Mouse (Mus musculus): ENCODE results near the gene Bmpr2. TPM values are rescaled to one million over a fixed set of nuclear protein-coding genes. Genes with fewer than 3 reads are reported as not detected.
"Not testable (repeated sequence)": the region's sequence is repeated elsewhere in the genome, so short reads cannot be mapped to it uniquely, and the experiment has no call there.

Gene Bmpr2
- 10 to 100 TPM; 82.8 to 99.5 (median 90.6) TPM for total RNA-seq (2022)

DNA sequence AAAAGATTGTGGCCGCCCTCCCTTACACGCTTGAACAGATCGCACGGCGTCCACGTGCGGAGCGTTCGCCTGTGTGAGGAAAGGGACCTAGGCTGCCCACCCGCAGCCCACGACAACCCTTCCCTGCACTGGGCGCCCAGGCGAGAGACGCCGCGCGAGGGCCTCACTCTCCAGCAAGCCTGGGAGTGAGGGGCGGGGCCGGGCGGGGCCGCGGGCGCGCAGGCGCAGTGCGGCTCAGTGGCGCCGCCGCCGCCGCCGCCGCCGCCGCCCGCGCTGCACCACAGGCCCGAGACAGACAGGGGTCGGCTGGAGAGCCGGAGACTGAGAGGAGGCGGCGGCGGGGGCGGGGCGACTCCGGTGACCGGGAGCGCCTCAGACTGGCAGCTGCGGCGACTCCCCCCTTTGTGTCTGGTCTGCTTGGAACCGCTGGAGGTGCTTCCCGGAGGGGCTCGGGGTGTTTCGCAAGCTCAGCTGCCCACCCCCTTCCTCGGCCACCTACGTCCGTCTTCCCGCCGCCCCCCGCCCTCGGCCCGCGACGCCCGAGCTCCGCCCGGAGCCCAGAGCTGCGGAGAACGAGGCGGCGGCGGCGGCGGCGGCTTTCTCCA lies at the start of gene Bmpr2:
Gene Bmpr2, plus strand, starts transcription at position 237 of the 605 bp plus-strand sequence.
- peak; percentile 69 to 87 for DNase-seq (ENCODE audit: low spot score in 2 of 2)

DNA sequence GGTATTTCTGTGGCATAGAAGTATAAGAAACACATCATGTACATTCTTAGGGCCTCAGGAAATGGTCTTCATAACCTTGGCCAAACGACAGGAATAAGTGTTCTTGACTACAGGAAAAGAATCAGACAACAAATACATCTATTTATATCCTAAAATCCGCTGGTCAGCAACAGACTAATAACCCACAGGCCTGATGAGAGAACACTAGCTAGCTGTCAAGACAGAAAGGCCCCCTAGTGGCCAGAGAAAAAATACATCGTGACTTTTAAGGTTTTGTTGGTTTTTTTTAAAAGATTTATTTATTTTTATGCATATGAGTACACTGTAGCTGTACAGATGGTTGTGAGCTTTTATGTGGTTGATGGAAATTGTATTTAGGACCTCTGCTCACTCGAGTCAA lies 43.3 kb upstream of the Bmpr2 start:
- no peak for DNase-seq (ENCODE audit: low spot score in 2 of 2)

DNA sequence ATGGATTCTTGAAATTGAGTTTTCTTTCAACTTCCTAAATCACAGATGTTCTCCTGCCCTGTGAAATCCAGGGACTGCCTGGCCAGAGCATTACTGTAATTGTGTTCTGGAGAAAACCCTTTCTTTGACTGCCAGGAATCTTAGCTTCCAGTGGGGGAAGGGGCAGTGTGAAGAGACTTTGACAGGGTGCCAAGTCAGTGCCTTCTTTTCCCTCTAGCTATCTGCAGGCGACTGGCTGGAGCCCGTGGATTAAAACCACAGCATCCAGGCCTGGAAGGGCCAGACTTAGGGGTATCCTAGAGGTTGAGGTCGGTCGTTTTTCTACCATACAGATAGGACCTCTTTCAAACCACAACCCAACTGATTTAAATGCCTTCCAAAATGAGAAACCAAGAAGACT lies 37.5 kb upstream of the Bmpr2 start:
- DNase-seq (ENCODE audit: low spot score in 2 of 2): no peak

DNA sequence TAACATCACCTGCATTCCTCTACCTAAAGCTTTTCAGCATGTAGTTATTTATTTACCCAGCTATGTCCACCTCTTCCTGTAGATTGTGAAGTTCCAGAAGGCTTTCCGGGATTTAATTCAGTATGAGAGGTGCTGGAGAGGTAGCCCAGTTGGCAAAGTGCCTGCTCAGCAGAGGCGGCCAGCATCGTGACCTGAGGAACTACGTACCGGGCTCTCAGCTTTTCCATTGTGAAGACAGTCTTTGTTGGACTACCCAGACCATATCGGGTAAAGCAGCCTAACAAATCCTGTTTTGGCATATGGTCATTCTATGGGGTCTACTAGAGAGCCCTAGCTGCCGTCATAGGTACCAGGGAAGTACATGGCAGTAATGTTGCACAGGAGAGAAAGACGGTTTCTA lies 33.1 kb upstream of the Bmpr2 start:
- no peak for DNase-seq (ENCODE audit: low spot score in 2 of 2)

DNA sequence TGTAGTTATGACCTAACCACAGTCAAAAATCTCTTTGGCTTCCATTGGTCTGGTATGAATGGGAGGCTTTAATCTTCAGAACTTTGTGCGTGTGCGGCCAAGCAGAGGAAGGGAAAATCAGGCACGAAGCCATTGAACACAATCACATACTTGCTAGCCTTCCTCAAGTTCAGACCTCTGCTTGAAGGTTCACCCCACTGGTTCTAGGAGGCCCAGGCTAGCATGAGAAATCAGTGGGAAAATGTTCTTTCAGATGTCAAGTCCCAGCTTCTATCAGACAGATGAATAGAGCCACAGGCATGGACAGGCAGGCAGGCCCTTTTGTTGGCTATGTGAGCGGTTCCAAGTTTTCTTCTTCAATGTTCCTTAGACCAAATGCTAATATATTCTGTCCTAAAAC lies 32.5 kb upstream of the Bmpr2 start:
- DNase-seq (ENCODE audit: low spot score in 2 of 2): no peak

DNA sequence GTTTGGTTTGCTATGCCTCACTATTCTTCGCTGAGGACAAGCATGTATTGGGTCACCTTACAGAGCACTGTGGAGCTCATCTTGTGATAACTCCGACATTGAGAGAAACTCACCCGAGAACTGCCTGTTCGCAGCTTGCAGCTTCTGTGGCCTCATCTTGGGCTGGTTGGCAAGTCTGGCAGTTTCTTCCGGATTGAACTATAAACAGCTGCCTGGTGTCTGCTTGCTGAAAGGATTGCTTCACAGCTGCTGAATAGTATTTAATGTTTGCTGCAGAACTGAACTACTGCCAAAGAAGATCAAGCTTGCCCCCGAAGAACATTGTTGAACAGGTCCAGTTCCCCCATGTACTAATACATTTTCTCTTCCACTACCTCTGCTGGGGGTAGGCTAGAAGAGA lies 29.1 kb upstream of the Bmpr2 start:
- no peak for DNase-seq (ENCODE audit: low spot score in 2 of 2)

DNA sequence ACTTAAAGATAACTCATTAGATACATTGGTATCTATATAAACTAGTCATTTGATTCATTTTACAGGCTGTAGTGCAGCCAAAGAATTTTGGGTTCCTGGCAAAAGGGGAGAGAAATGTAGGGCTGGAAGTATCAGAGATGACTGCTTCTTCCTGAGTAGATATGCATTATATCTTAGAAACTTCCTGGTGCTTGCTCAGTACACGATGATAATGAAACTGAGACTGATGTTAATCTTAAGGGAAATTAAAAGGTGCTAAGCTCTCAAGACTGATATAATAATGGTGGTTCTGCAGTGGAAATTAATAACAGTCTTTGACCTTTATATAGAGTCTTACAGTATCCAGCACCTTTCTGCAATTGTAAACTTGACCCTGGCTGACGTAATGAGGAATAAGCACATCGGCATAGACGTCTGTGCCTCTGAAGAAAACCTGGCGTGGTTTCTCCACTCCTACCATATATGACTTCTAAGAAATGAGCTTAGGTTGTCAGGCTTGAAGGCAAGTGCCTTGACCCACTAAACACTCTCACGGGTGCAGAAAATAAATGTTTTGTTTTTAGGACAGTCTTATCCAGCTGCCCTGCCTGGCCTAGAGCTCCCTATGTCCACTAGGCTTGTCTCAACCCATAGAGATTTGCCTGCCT lies 24.3 kb upstream of the Bmpr2 start:
- DNase-seq (ENCODE audit: low spot score in 2 of 2): no peak

DNA sequence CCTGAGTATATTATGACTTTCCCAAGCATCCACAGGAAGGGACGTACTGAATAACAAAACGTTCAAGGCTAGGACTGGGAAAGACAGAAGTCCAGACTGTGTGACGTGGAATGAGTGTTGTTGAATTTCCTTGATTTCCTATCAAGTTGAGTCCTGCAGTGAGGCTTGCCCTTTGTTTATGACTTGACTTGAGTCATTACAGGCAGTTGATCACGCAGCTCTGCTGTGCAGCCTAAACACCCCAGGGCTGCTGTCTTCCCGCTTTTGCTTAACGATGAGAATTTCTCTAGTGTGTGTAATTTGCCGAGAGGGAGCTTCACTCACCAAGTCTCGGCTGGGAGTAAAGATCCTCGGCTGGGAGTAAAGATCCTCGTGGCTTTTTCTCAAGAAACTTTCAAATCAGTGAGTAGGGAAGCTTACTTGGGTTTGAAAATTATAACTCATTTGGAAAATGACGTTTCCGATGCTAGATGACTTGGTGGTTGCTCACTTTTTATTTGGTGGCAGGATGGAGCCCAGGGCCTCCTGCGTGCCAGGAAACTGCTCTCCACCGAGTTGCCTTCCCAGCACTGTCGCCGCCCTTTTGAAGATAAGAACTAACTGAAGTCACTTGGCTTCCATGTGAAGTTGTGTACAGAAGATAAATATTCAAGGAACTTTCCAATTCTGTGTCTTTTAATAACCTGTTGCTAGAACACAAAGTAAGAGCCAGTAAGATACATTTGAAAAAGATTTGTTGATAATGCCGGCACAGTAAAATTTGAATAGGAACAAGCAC lies 23.4 kb upstream of the Bmpr2 start:
- DNase-seq (ENCODE audit: low spot score in 2 of 2): no peak

DNA sequence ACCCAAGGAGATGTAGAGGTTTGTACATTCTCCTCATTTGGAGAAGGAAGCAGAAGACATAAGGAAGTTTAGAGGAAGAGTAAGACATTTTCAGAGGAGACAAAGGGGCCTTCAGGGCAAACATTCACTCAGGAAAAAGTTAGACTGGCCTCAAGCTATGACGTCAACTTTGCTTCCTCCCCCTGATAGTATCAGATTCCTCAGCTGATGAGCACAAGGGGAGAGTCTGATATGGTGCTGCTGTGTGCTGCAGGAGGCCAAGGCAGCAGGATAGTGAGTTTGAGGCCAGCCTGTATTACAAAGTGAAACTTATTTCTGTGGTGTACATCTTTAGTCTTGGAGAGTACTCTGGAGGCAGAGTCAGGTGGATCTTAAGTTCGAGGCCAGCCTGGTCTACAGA lies 14.2 kb upstream of the Bmpr2 start:
- no peak for DNase-seq (ENCODE audit: low spot score in 2 of 2)

DNA sequence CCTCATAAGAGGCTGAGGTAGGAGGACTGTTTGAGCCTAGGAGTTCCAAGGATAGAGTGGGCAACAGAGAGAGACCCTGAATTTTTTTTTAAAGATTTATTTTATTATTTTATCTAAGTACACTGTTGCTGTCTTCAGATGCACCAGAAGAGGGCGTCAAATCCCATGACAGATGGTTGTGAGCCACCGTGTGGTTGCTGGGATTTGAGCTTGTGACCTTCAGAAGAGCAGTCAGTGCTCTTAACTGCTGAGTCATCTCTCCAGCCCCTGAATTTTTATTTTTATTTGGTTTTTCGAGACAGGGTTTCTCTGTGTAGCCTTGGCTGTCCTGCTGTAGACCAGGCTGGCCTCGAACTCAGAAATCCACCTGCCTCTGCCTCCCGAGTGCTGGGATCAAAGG lies 13.5 kb upstream of the Bmpr2 start:
- DNase-seq (ENCODE audit: low spot score in 2 of 2): not testable (repeated sequence)

DNA sequence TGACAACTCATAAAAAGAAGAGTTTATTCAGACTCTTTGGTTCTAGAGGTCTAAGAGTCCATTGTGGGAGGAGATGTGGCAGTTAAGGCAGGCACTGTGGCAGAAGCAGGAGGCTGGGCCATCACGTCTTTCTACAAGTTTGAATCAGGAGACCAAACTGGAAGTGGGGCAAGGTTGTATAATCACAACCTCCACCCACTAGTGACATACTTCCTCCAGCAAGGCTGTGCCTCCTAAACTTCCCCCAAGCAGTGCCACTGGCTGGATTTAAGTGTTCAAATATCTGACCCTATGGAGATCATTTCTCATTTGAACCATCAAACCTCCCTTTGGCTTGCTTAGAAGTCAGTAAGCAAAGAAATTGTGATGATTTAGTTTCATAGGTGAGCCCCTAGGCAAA lies 7.9 kb upstream of the Bmpr2 start:
- no peak for DNase-seq (ENCODE audit: low spot score in 2 of 2)

DNA sequence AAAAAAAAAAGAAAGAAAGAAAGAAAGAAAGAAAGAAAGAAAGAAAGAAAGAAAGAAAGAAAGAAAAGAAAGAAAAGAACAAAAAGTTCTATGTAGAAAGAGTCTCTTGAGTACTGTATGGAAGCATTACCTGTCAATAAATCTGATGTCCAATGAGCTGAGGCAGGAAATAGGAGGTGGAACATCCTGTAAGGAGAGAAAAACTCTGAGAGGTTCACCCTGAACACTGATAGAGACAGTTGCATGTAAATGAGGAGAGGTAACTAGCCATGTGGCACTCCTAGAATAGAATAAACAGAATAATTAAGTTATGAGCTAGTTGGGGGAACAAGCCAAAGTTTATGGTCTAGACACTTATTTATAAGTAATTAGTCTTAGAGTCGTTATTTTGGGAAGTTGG lies 4.9 kb upstream of the Bmpr2 start:
- DNase-seq (ENCODE audit: low spot score in 2 of 2): no peak

DNA sequence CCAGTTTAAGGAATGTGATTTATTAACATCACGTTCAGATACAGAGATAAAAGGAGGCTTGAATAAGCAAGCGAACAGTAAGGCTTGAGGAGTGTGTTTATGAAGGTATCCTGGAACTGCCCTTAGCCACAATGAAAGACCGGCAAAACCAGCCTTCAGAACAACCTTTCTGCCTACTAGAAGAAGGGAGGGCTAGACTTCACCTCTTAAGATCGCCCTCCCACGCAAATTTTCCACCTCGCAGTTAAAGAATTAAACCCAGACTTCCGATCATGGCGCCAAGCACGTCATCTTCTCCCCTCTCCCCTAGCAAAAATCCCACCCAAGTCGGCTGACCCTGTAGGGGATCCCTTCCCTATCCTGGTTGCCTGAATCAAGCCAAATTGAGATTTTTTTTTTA lies 992 bp upstream of the Bmpr2 start:
- DNase-seq (ENCODE audit: low spot score in 2 of 2): peak in 1 of 2 experiments; percentile 20

DNA sequence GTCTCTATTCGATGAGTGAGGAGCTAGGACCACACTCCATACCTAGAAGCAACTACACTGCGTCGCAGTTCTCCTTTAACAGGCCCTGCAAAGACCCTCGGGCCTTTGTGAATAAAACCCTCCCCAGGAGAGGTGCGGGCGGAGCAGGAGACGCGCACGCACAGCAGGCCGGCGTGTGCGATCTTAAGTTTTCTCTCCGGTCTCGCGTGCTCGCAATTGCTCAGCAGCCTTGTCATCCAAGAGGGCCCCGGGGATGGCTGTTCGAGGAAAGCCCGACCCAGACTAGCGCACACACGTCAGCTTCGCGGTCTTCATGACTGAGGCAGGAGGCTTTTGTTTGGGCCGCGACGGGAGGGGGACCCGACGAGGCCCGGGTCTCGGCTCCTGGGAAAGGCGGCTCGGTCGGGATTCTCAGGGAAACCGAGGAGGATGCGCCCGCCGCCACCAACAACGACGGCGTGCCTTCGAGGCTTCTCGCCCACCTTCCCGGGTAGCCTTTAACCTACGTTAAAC lies 493 bp upstream of the Bmpr2 start:
- peak in 1 of 2 experiments; percentile 52 for DNase-seq (ENCODE audit: low spot score in 2 of 2)

DNA sequence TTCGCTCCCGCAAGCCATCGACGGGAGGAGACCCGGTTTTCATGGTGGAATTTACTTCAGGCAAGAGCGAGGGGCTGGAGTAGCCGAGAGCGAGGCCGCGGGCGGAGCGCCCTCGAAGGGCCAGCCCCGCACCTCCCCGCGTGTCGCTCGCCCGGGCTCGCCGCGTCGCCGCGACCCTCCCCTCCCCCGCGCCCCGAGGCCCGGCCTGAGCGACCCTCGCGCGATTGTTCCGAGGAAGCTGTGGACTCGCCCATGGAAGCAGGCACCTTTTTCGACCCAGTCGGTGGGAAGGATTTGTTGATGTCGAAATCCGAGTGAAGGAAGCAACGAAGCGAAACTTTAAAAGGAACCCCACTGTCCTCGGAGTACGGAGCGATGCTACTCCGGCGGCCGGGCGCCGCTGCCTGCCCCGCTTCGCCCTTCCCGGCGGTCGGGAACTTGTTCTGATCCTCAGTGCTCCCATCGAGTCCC lies 616 bp downstream of the Bmpr2 start:
- DNase-seq (ENCODE audit: low spot score in 2 of 2): peak; percentile 13 to 45

DNA sequence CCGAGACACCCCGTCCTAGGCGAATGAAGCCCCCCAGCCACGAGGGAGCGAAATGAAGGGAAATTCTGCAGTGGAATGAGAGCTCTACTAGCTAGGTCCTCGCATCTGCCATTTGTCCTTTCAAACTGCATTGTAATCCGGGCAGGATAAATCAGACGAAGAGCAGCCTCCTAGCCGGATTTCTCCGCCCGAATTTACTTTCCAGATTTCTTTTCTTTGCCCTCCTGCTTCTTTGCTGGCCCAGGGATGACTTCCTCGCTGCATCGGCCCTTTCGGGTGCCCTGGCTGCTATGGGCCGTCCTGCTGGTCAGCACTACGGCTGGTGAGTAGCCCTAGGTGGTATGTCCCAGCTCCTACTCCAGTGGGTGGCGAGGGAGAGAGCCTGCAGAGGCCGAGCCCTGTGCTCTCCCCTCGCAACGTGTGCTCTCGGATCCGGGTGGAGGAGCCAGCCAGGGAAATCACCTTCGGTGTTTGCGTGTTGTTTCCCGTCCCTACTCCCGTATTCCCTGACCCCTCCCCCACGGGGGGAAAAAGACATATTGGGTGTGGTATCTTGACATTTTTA lies 1.3 kb downstream of the Bmpr2 start:
- DNase-seq (ENCODE audit: low spot score in 2 of 2): peak; percentile 26 to 37

DNA sequence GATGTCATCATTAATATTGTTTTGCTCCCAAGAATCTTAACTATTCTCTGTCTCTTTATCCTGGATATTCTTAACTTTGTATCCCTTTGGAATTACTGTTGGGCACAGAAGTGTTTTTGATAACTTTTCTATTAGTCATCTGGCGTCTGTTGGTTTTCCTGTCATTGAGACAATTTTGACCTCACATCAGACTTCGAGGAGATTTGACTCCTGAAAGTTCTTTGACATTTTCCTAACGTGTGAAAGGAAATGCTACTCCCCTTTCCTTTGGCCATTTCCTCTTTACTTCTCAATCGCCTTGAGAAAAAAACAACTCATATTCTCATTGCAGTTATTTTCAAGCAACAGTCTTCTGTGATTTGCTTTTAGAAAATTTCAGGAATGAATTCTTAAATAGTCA lies 2.1 kb downstream of the Bmpr2 start:
- DNase-seq (ENCODE audit: low spot score in 2 of 2): no peak

DNA sequence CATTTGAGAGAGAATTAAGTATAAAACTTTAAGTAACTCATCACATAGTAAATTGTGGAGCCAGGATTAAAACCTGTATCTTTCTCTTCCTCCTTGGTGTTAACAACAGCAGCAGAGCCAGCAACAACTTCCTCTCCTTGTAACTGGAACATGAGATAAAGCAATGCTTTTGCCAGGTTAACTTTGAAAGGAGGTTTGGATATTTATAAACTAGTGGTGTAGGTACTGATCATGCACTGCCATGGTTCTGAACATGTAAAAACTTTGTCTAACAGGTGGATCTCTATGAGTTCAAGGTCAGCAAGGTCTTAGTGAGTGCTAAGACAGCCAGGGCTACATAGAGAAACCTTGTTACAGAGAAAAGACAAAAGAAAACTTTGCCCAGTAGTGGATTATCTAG lies 3.4 kb downstream of the Bmpr2 start:
- no peak for DNase-seq (ENCODE audit: low spot score in 2 of 2)

DNA sequence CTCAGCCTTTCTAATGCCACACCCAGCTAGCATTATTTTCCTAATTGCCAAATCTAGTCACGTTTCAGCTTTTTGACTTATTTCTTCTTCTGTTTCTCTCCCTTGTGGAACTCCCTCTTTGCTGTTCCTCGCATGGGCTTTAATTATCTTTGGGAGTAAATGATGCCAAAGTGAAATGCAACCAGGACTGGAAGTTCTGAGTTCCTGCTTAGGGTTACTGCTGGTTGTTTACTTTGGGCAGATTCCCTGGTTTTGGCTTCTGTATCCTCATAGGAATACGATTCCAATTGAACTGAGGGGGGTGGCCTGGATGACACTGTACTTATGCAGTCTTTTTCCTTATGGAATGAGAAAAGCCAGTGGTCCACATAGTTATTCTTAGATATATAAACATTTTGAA lies 8.7 kb downstream of the Bmpr2 start:
- no peak for DNase-seq (ENCODE audit: low spot score in 2 of 2)

DNA sequence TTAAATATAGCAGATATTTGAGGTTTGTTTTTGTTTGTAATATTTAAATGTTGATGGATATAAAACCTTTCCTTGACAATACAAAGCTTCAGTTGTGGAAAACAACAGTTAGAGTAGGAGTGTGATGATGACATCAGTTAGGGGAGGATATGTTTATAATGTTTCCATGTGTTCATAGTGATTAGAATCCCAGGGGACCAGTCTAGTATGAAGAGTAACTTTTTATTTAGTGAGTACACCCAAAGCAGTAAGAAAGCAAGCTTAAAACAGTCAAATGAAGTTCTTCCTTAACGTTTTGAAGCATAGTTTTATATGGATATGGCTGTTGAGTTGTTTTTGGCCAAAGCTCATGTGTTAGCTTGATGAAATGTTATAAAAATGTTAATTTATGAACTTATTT lies 17.9 kb downstream of the Bmpr2 start:
- DNase-seq (ENCODE audit: low spot score in 2 of 2): no peak

DNA sequence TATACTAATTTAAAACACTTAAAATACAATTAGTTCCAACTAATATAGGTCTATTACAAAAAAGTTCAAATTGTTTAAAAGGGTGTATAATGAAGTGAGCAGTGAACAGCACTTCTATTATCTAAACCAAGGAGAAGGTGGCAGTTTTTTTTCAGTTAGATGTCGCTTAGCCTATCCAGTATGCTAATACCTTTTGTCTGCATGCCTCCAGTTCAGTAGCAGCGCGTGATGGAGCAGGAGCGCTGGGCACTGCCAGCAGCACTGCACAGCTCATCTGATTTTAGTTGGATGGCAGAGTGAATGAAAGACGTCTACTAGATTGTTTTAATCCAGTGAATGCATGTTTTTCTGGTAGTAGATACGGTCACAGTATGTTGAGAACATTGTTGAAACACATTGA lies 25.8 kb downstream of the Bmpr2 start:
- DNase-seq (ENCODE audit: low spot score in 2 of 2): no peak

DNA sequence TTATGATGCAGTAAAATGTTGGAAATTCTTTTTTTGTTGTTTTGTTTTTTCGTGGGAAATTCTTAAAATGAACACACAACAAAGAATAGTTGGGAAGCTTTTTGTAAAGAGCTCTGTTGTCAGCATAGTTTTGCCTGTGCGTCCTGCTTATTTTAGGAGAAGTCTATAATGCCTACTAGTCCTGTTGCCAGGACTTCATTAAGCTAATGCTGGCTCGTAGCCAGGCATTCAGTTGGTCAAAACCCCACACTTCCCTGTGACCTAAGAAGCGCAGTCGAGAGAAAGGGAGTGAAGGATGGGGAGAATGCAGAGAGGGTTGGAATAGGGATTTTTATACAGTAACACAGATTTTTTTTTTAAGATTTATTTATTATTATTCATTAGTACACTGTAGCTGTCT lies 26.5 kb downstream of the Bmpr2 start:
- DNase-seq (ENCODE audit: low spot score in 2 of 2): no peak
